Mouse (Mus musculus): Measurements from ENCODE around the gene Ap2a2. TPM values are rescaled to one million over a fixed set of nuclear protein-coding genes. Genes with fewer than 3 reads are reported as not detected.

Ap2a2 gene
- total and polyA plus RNA-seq, 2 experiments from 2014 or later = 30.6 to 63.3 TPM

- peaks cover 17% of the 10 kb centered on the region for H3K4me1 ChIP-seq (ENCODE audit: control insufficient read depth, insufficient read depth)
- DNase-seq (ENCODE audit: low spot score) = no peak
- H3K4me3 ChIP-seq (ENCODE audit: low read depth, low read length) = no peak overlapping the region
- 34% methylated on average over 4 of the region's 4 CpGs for WGBS
- H3K9ac ChIP-seq (replicated peaks; ENCODE audit: low read depth, low read length) = no peak overlapping the region
- H3K9me3 ChIP-seq (replicated peaks; ENCODE audit: control insufficient read depth, low read length) = no peaks in the 10 kb centered on the region
- no peak overlapping the region for H3K4me2 ChIP-seq (ENCODE audit: low read depth, low read length)
- no peaks in the 10 kb centered on the region for H3K27me3 ChIP-seq (ENCODE audit: control insufficient read depth, insufficient read depth, low read length)
- H3K27ac ChIP-seq (ENCODE audit: low read depth) = no peak overlapping the region
- TF ChIP-seq CTCF (IDR thresholded peaks at IDR 0.05; ENCODE audit: low read depth) (no peak; the same call in 1 of the 2 replicates), EP300 (IDR thresholded peaks at IDR 0.05; ENCODE audit: low read depth) (no peak)
- no peak for ATAC-seq (ENCODE audit: insufficient read depth, low read depth)
- peaks cover 19% of the 10 kb centered on the region for H3K36me3 ChIP-seq (replicated peaks; ENCODE audit: control insufficient read depth, insufficient read depth, low read length)
Observed at GRCm38 (mm10) chr7:141523007-141523406, 39.0 kb upstream of the Ap2a2 start.

- DNase-seq (ENCODE audit: low spot score) (no peak), ATAC-seq (ENCODE audit: insufficient read depth, low read depth) (no peak)
- peaks cover 31% of the 10 kb centered on the region for H3K36me3 ChIP-seq (replicated peaks; ENCODE audit: control insufficient read depth, insufficient read depth, low read length)
- H3K27me3 ChIP-seq (ENCODE audit: control insufficient read depth, insufficient read depth, low read length) = no peaks in the 10 kb centered on the region
- peaks cover 8% of the 10 kb centered on the region for H3K4me1 ChIP-seq (ENCODE audit: control insufficient read depth, insufficient read depth)
- 88% methylated on average over 4 of the region's 4 CpGs for WGBS
- H3K9me3 ChIP-seq (replicated peaks; ENCODE audit: control insufficient read depth, low read length) = no peaks in the 10 kb centered on the region
- no peak overlapping the region for H3K9ac ChIP-seq (replicated peaks; ENCODE audit: low read depth, low read length)
- H3K4me2 ChIP-seq (ENCODE audit: low read depth, low read length) = no peak overlapping the region
- no peak overlapping the region for H3K27ac ChIP-seq (ENCODE audit: low read depth)
- no peak for TF ChIP-seq EP300 (IDR thresholded peaks at IDR 0.05; ENCODE audit: low read depth)
- no peak for TF ChIP-seq CTCF (IDR thresholded peaks at IDR 0.05; ENCODE audit: low read depth)
- no peak overlapping the region for H3K4me3 ChIP-seq (ENCODE audit: low read depth, low read length)
Observed at GRCm38 (mm10) chr7:141524271-141524670, 37.7 kb upstream of the Ap2a2 start.

- peaks cover under 1% of the 10 kb centered on the region; the same call in 1 of the 2 replicates for H3K4me1 ChIP-seq (ENCODE audit: control insufficient read depth, insufficient read depth)
- peaks cover 38% of the 10 kb centered on the region for H3K36me3 ChIP-seq (replicated peaks; ENCODE audit: control insufficient read depth, insufficient read depth, low read length)
- no peak overlapping the region for H3K27ac ChIP-seq (ENCODE audit: low read depth)
- WGBS = 57% methylated on average over 6 of the region's 6 CpGs
- no peak overlapping the region for H3K9ac ChIP-seq (replicated peaks; ENCODE audit: low read depth, low read length)
- H3K4me3 ChIP-seq (ENCODE audit: low read depth, low read length) = no peak overlapping the region
- H3K9me3 ChIP-seq (replicated peaks; ENCODE audit: control insufficient read depth, low read length) = no peaks in the 10 kb centered on the region
- DNase-seq (ENCODE audit: low spot score) = peak; percentile 76
- peak; percentile 88 for ATAC-seq (ENCODE audit: insufficient read depth, low read depth)
- H3K27me3 ChIP-seq (ENCODE audit: control insufficient read depth, insufficient read depth, low read length) = no peaks in the 10 kb centered on the region
- TF ChIP-seq CTCF (IDR thresholded peaks at IDR 0.05; ENCODE audit: low read depth) = peak; percentile 95
- no peak for TF ChIP-seq EP300 (IDR thresholded peaks at IDR 0.05; ENCODE audit: low read depth)
- no peak overlapping the region for H3K4me2 ChIP-seq (ENCODE audit: low read depth, low read length)
Observed at GRCm38 (mm10) chr7:141524760-141525579, 37.0 kb upstream of the Ap2a2 start.

GRCm38 (mm10) chr7:141525580-141525925 is 36.4 kb upstream of the Ap2a2 start:
- H3K27ac ChIP-seq (ENCODE audit: low read depth) = no peak overlapping the region
- H3K27me3 ChIP-seq (ENCODE audit: control insufficient read depth, insufficient read depth, low read length) = no peaks in the 10 kb centered on the region
- H3K4me3 ChIP-seq (ENCODE audit: low read depth, low read length) = no peak overlapping the region
- H3K9me3 ChIP-seq (replicated peaks; ENCODE audit: control insufficient read depth, low read length) = no peaks in the 10 kb centered on the region
- TF ChIP-seq EP300 (IDR thresholded peaks at IDR 0.05; ENCODE audit: low read depth) (no peak), CTCF (IDR thresholded peaks at IDR 0.05; ENCODE audit: low read depth) (no peak)
- H3K9ac ChIP-seq (replicated peaks; ENCODE audit: low read depth, low read length) = no peak overlapping the region
- no peaks in the 10 kb centered on the region for H3K4me1 ChIP-seq (ENCODE audit: control insufficient read depth, insufficient read depth)
- ATAC-seq (ENCODE audit: insufficient read depth, low read depth) (peak; percentile 5; the same call in 1 of the 2 replicates), DNase-seq (ENCODE audit: low spot score) (no peak)
- peaks cover 41% of the 10 kb centered on the region for H3K36me3 ChIP-seq (replicated peaks; ENCODE audit: control insufficient read depth, insufficient read depth, low read length)
- no peak overlapping the region for H3K4me2 ChIP-seq (ENCODE audit: low read depth, low read length)
- 87% methylated on average over 4 of the region's 4 CpGs for WGBS

GRCm38 (mm10) chr7:141535570-141535969 is 26.4 kb upstream of the Ap2a2 start:
- no peak for ATAC-seq (ENCODE audit: insufficient read depth, low read depth)
- no peak for TF ChIP-seq CTCF (IDR thresholded peaks at IDR 0.05; ENCODE audit: low read depth)
- no peak for TF ChIP-seq EP300 (IDR thresholded peaks at IDR 0.05; ENCODE audit: low read depth)
- Histone ChIP-seq H3K4me1 (ENCODE audit: control insufficient read depth, insufficient read depth) (peaks cover 10% of the 10 kb centered on the region), H3K9ac (replicated peaks; ENCODE audit: low read depth, low read length) (no peak overlapping the region), H3K27me3 (ENCODE audit: control insufficient read depth, insufficient read depth, low read length) (no peaks in the 10 kb centered on the region), H3K4me2 (ENCODE audit: low read depth, low read length) (no peak overlapping the region), H3K4me3 (ENCODE audit: low read depth, low read length) (no peak overlapping the region), H3K9me3 (replicated peaks; ENCODE audit: control insufficient read depth, low read length) (no peaks in the 10 kb centered on the region), H3K27ac (ENCODE audit: low read depth) (no peak overlapping the region), H3K36me3 (replicated peaks; ENCODE audit: control insufficient read depth, insufficient read depth, low read length) (0 out of 2 replicates have a peak, but pooled peaks cover 2% of the 10 kb centered on the region)
- WGBS = 88% methylated on average over 1 of the region's 1 CpGs
- no peak for DNase-seq (ENCODE audit: low spot score)

Data from heart, postnatal 0 days (tissue).